Mouse (Mus musculus) fibroblast of lung, adult 2 months (primary cell): ENCODE results near the gene S1pr4.

Experiments
- DNase-seq: peaks from one replicate; pipeline ENCODE4 v3.0.0-alpha.2; 2011; ENCODE audit warnings: low read depth

S1pr4 gene

GRCm38 (mm10) chr10:81500032-81500431 is at the start of gene S1pr4:
TSS of gene S1pr4 (minus strand) at chr10:81500132.
- DNase-seq, result no peak

DNA sequence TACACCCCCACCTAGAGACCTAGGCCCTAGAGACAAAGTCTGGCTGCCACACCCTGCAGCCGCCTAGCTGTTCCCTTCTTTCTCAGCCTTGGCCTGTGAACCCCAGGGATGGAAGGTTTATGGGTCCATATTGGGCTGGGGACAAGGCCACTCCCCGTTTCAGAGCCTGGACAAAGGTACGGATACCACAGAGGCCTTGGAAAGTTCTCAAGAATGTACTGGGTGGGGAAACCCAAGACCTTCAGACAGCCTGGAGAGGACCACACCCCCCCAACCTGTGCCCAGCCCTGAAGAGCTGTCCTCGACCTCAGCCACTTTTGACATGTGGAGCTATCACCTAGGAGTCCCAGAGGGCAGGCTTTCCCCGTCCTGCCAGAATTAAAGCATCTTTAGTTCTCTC is 49.0 kb upstream of the S1pr4 start:
- DNase-seq, result no peak

DNA sequence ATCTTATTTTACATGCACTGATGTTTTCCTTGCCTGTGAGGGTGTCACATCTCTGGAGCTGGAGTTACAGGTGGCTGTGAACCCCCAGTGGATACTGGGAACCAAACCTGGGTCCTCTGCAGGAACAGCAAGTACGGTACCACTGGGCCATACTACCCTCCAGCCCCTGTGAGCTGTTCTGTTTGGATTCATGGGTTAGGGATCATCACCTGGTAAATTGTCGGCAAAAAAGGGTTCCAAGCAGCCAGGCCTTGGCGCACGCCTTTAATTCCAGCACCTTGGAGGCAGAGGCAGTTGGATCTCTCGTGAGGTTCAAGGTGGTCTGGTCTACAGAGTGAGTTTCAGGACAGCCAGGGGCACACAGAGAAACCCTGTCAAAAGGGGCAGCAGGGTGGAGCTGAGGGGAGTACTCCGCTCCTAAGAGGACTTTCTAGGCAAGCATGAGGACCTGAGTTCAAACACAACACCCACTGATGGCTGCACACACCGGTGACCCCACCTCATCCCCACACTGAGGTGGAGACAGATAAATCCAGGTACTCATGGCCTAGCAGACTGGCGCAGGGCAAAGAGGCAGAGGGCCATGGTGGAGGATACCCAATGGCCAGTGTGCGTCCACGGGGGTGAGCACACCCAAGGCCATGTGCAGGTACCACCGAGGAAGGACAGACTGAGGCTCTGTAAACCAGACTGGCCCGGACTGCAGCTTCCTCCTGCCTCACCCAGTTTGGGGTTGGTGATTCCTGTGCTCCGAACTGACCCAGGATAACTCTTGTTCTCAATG is 47.0 kb upstream of the S1pr4 start:
- no peak for DNase-seq

DNA sequence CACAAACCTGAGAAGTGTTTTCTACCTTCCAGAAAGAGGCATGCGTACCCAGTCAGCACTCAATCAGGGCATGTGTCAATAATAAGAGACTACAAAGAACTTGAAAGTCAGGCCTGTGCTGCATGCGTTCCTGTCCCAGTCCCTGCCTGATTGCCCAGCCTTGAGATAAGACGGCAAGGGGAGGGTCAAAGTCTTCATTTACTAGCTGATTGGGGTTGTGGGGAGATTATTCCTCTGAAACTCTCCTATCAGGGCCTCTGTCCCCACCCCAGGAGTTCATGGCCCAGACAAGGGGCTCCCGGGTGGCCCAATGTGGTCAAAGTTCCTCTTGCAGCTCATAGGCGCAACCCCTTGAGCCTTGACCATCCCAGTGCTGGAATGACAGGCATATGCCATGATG is 46.4 kb upstream of the S1pr4 start:
- no peak for DNase-seq

GRCm38 (mm10) chr10:81545161-81545747 is 45.3 kb upstream of the S1pr4 start, which contains the start of gene Gna11:
TSS of gene Gna11 (minus strand) at chr10:81545190.
- DNase-seq, result peak; percentile 98

DNA sequence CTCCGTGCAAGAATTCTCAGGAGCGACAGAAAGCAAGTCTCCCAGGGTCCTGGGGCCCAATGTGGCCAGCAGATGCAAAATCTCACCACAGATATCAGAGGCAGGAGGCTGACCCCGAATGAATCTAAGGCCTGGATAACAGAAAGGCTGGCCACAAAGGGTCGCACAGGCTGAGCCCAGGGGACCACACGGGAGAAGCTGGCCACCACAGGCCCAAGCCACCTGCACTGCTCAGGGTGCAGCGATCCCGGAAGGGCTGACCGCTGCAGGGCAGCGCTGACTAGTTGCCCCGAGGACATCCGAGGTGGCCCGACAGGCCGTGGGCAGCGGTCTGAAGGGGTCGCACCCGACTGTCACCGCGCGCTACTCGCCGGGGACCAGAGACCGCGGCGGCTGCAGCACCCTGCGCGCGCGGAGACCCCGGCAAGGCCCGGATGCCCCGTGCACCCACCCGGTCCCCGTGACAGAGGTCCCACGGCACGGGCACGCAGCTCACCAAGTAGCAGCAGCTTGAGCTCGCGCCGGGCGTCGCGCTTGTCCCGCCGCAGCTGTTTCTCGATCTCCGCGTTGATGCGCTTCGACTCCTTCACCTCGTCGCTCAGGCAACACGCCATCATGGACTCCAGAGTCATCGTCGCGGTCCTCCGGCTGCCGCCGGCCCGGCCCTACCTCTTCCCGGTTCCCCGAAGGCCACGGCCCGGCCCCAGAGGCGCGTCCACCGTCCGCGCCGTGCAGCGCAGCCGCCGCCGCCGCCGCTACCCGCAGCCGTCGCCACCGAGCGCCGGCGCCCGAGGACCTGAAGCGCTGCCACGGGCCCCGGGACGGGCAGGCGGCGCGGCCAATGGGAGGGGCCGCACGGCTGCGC is 44.6 kb upstream of the S1pr4 start:
- no peak for DNase-seq

GRCm38 (mm10) chr10:81543633-81544032 is 43.7 kb upstream of the S1pr4 start:
- no peak for DNase-seq

DNA sequence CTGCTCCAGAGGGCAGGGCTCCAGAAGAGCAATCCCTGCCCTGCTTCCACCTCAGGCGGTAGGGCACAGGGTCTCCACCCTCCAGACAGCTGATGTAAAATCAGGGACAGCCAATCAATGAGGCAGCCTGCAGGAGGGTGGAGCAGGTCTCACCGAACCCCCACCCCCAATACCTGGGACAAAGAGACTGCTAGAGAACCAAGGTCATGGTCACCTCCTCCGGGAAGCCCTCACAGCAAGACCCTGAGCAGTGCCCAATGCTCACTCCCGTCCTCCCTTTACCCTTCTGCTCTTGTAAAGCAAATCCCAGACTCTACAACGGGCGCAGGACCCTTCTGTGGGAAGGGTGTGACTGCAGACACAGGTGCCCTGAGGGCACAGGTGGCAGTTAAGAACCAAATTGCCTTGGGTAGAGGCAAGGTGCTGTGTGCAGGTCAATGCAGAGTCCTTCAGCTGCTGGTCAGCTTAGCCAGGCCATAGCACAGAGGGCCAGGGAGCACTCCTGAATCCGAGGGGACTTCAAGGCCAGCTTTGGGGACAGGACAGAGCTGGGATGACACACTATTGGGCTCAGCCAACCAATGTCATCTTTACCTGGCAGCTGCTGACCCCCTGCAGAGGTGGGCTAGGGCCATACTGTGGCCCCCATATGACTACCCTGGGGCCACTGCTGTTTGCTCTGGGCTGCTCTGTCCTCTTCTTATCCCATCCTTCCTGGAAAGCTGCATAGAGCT is 43.0 kb upstream of the S1pr4 start:
- no peak for DNase-seq

- no peak for DNase-seq
Observed at GRCm38 (mm10) chr10:81541803-81542202, 41.9 kb upstream of the S1pr4 start.

- DNase-seq, result no peak
Observed at GRCm38 (mm10) chr10:81541363-81541762, 41.4 kb upstream of the S1pr4 start.

GRCm38 (mm10) chr10:81538321-81539048 is 38.6 kb upstream of the S1pr4 start:
- no peak for DNase-seq

GRCm38 (mm10) chr10:81537429-81537828 is 37.5 kb upstream of the S1pr4 start:
- DNase-seq, result no peak

DNA sequence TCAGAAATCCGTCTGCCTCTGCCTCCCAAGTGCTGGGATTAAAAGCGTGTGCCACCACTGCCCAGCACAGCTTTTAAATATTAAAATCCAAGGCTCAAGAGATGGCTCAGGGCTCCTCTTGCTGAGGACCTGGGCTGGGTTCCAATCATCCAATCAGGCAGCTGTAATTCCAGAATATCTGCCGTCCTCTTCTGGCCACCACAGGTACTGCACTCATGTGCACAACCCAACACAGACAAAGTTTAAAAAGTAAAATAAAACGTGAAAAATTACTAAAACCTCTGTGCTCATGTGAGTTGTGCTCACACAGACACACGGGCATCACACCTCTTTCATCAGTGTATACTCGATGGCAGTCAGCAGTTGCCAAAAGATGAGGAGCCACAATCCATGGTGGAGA is 36.8 kb upstream of the S1pr4 start:
- no peak for DNase-seq

DNA sequence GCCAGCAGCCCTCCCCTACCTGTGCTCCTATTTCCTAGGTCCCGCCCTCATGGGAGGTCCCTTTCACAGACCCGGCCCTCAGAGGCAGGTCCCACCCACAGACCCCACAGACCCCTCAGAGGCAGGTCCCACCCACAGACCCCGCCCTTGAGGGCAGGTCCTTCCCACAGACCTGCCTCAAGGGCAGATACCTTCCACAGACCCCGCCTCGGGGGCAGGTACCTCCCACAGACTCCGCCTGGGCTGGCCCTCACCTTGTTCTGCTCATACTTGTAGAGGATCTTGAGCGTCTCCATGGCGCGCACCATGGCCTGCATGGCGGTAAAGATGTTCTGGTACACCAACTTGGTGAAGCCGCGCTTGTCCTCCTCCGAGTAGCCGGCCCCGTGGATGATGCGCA is 34.9 kb upstream of the S1pr4 start:
- no peak for DNase-seq

DNA sequence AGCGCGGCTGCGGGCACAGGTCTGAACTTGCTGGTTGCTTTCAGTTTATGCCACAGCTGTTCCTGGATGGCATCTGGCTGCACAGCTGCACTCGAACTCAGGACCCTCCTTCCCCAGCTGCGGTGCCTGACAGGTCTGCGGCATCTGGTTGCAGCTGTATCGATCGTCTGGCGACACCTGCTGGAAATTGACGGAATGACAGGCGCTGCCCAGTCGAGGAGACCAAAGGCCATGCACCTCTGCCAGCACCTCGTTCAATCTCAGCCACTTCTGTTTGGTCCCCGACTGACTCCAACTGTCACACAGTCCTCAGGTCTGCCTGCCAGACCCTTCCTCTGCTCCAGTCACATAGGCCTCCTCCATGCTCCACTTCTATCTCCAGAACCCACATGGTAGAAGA is 26.8 kb upstream of the S1pr4 start:
- no peak for DNase-seq

DNA sequence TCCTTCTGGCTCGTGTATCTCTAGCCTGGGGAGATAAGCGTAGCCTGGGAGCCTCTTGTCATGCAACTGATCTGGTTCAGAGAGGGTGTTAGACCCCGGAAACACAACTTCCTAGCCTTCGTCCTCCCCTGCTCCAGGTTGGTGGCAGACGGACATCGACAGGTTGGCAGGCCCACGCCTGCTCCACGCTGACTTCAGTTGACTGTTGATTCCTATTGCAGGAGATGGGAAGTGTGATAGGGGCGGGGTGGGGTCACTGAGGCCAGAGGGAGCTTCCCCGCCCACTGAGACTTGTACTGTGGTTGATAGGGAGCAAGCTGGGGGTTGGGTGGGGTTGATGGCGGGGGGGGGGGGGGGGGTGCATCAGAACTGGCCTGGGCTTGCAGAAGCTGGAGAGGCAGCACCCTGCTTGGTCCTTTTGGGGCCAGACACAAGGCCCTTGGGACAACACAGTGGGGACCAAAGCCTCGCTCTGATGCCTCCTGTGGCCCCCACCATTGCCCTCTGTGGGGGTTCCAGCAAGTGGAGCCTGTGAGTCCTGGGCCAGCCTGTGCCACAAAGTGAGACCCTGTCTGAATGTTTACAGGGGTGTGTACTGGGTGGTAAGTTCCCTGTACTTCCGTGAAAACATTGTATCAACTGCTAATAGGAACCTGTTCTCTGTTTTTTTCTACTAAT is 25.2 kb upstream of the S1pr4 start:
- DNase-seq, result no peak

GRCm38 (mm10) chr10:81524051-81524605 is 24.2 kb upstream of the S1pr4 start, which contains the start of gene Gna15:
TSS of gene Gna15 (minus strand) at chr10:81524225.
- no peak for DNase-seq

- DNase-seq, result no peak
Observed at GRCm38 (mm10) chr10:81523570-81523969, 23.6 kb upstream of the S1pr4 start.

- no peak for DNase-seq
Observed at GRCm38 (mm10) chr10:81523142-81523541, 23.2 kb upstream of the S1pr4 start.

DNA sequence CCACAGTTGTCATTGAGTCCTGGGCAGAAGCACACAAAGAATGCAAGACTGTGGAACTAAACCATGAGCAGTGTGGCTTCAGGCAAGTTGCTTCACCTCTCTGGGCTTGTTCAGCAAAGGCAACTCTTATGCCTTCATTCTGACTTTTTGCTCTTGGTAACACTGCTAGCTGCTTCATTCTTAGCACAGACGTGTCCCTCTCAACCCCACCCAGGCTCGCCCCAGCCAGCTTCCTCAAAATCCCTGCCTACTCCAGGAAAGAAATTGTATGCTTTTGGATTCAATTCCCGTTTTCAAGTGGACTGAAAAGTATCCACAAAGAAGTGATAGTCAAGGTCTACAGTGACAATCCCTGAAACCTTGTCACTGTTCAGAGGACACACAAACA is 20.0 kb upstream of the S1pr4 start:
- no peak for DNase-seq
